Mouse (Mus musculus) intestine, postnatal 0 days (tissue): ENCODE data around the gene Msl2. TPM values are rescaled to one million over a fixed set of nuclear protein-coding genes. Genes with fewer than 3 reads are reported as not detected.

Experiments used
- ATAC-seq: fragments of 200-750 bp; cut with Nextera tagmentation; 2 replicates; pipeline ENCODE4 v1.8.0; 2017; ENCODE audit warnings: mild to moderate bottlenecking, moderate TSS enrichment, moderate library complexity
- H3K27ac ChIP-seq: fragments of 300-500 bp; sonication (generic); 2 replicates; pipeline ENCODE4 v1.5.1; 2014; ENCODE audit warnings: mild to moderate bottlenecking, low read depth, low read length, moderate library complexity
- H3K27me3 ChIP-seq: fragments of 300-500 bp; sonication (generic); replicated peaks from 2 replicates; pipeline ENCODE4 v1.6.1; 2014; ENCODE audit warnings: low read length, mixed read lengths; ENCODE audit not compliant: control insufficient read depth, insufficient read depth
- H3K36me3 ChIP-seq: fragments of 300-500 bp; sonication (generic); 2 replicates; pipeline ENCODE4 v1.6.1; 2014; ENCODE audit warnings: mild to moderate bottlenecking, moderate library complexity; ENCODE audit not compliant: control insufficient read depth, insufficient read depth
- H3K4me1 ChIP-seq: fragments of 300-500 bp; sonication (generic); replicated peaks from 2 replicates; pipeline ENCODE4 v1.6.1; 2014; ENCODE audit warnings: antibody characterized with exemption, low read length, mixed read lengths; ENCODE audit not compliant: control insufficient read depth, insufficient read depth
- H3K4me2 ChIP-seq: fragments of 300-500 bp; sonication (generic); replicated peaks from 2 replicates; pipeline ENCODE4 v1.6.1; 2014; ENCODE audit warnings: low read depth, mild to moderate bottlenecking, moderate library complexity
- H3K4me3 ChIP-seq: fragments of 300-500 bp; sonication (generic); 2 replicates; pipeline ENCODE4 v1.5.1; 2014; ENCODE audit warnings: low read depth, low read length
- H3K9ac ChIP-seq: fragments of 300-500 bp; sonication (generic); 2 replicates; pipeline ENCODE4 v1.6.1; 2014; ENCODE audit warnings: mild to moderate bottlenecking, low read depth, low read length
- H3K9me3 ChIP-seq: fragments of 300-500 bp; sonication (generic); 2 replicates; pipeline ENCODE4 v1.6.1; 2016; ENCODE audit warnings: mixed run types; ENCODE audit not compliant: control insufficient read depth
- CTCF ChIP-seq: sonication (generic); IDR thresholded peaks from 2 replicates; pipeline ENCODE4 v1.5.1; 2016; ENCODE audit warnings: low read depth, mild to moderate bottlenecking, control low read depth, antibody characterized with exemption, moderate library complexity
- WGBS: fragments of 180-500 bp; shearing (Covaris S2); extraction: QIAGEN DNeasy Blood & Tissue Kit; methylation state at CpG from one replicate; pipeline ENCODE4 v1.1.7; 2014; 5-methylcytosine and 5-hydroxymethylcytosine counted together
- polyA plus RNA-seq: library from polyadenylated mRNA; unstranded; fragments of >200 nt; fragmentation: Nextera tagmentation; extraction: Ambion mirVana; gene quantifications from 2 replicates; pipeline ENCODE4 v1.2.1, GENCODE M21; 2015

The Msl2 gene
- polyA plus RNA-seq, 1 experiment from 2014 or later, result 4.6 TPM

- H3K4me1 ChIP-seq, result 0 out of 2 replicates have a peak, but pooled peaks cover 4% of the 10 kb centered on the region
- H3K4me3 ChIP-seq, result no peak overlapping the region
- H3K27ac ChIP-seq, result no peak overlapping the region
- no peaks in the 10 kb centered on the region for H3K9me3 ChIP-seq
- H3K36me3 ChIP-seq, result peaks cover 22% of the 10 kb centered on the region
- H3K4me2 ChIP-seq, result no peak overlapping the region
- no peak overlapping the region for H3K9ac ChIP-seq
- no peaks in the 10 kb centered on the region for H3K27me3 ChIP-seq
- WGBS, result 96% methylated on average over 6 of the region's 6 CpGs
- no peak for ATAC-seq
- no peak for TF ChIP-seq CTCF
These were observed 31.8 kb downstream of the Msl2 start for GRCm38 (mm10) chr9:101105735-101106134.

GRCm38 (mm10) chr9:101107386-101107785 lies 33.5 kb downstream of the Msl2 start:
- Histone ChIP-seq H3K4me1 (0 out of 2 replicates have a peak, but pooled peaks cover 4% of the 10 kb centered on the region), H3K4me2 (no peak overlapping the region), H3K9me3 (no peaks in the 10 kb centered on the region), H3K9ac (no peak overlapping the region), H3K27ac (no peak overlapping the region), H3K4me3 (no peak overlapping the region), H3K27me3 (no peaks in the 10 kb centered on the region), H3K36me3 (peaks cover 11% of the 10 kb centered on the region; the same call in 1 of the 2 replicates)
- no peak for ATAC-seq
- WGBS, result 83% methylated on average over 3 of the region's 3 CpGs
- TF ChIP-seq CTCF, result no peak

GRCm38 (mm10) chr9:101110013-101110412 lies 36.1 kb downstream of the Msl2 start:
- no peak overlapping the region for H3K4me3 ChIP-seq
- H3K27ac ChIP-seq, result 0 out of 2 replicates have a peak overlapping the region, but pooled peaks have one; percentile 2
- no peaks in the 10 kb centered on the region for H3K27me3 ChIP-seq
- H3K9ac ChIP-seq, result no peak overlapping the region
- H3K4me1 ChIP-seq, result 0 out of 2 replicates have a peak, but pooled peaks cover 4% of the 10 kb centered on the region
- 11% methylated on average over 3 of the region's 3 CpGs for WGBS
- no peak overlapping the region for H3K4me2 ChIP-seq
- ATAC-seq, result peak; percentile 70
- no peaks in the 10 kb centered on the region for H3K9me3 ChIP-seq
- peaks cover 7% of the 10 kb centered on the region; the same call in 1 of the 2 replicates for H3K36me3 ChIP-seq
- no peak for TF ChIP-seq CTCF

- Histone ChIP-seq H3K27me3 (no peaks in the 10 kb centered on the region), H3K4me1 (0 out of 2 replicates have a peak, but pooled peaks cover 4% of the 10 kb centered on the region), H3K9me3 (no peaks in the 10 kb centered on the region), H3K27ac (no peak overlapping the region), H3K4me3 (no peak overlapping the region), H3K4me2 (no peak overlapping the region), H3K9ac (no peak overlapping the region), H3K36me3 (0 out of 2 replicates have a peak, but pooled peaks cover 3% of the 10 kb centered on the region)
- no peak for TF ChIP-seq CTCF
- 73% methylated on average over 4 of the region's 4 CpGs for WGBS
- no peak for ATAC-seq
These were observed 39.4 kb downstream of the Msl2 start for GRCm38 (mm10) chr9:101113317-101113716.

- WGBS, result 70% methylated on average over 8 of the region's 8 CpGs
These were observed 40.4 kb downstream of the Msl2 start for GRCm38 (mm10) chr9:101114182-101114884.

GRCm38 (mm10) chr9:101143635-101144034 lies 69.7 kb downstream of the Msl2 start:
- Histone ChIP-seq H3K4me3 (no peak overlapping the region), H3K4me1 (no peaks in the 10 kb centered on the region), H3K9ac (no peak overlapping the region), H3K9me3 (no peaks in the 10 kb centered on the region), H3K27me3 (no peaks in the 10 kb centered on the region), H3K36me3 (peaks cover 12% of the 10 kb centered on the region), H3K27ac (no peak overlapping the region), H3K4me2 (no peak overlapping the region)
- WGBS, result 56% methylated on average over 4 of the region's 4 CpGs
- no peak for TF ChIP-seq CTCF
- peak; percentile 73 for ATAC-seq

More at GRCm38 (mm10) chr9:101114182-101114884, 40.4 kb downstream of the Msl2 start:
- Histone ChIP-seq H3K36me3 (0 out of 2 replicates have a peak, but pooled peaks cover 3% of the 10 kb centered on the region), H3K4me3 (no peak overlapping the region), H3K27ac (no peak overlapping the region), H3K9me3 (no peaks in the 10 kb centered on the region), H3K27me3 (no peaks in the 10 kb centered on the region), H3K9ac (no peak overlapping the region), H3K4me1 (0 out of 2 replicates have a peak, but pooled peaks cover 4% of the 10 kb centered on the region), H3K4me2 (no peak overlapping the region)
- no peak for TF ChIP-seq CTCF
- ATAC-seq, result no peak
